Mouse (Mus musculus) lung, embryonic 16.5 days (tissue): Measurements from ENCODE around the gene Slc27a1. TPM values are rescaled to one million over a fixed set of nuclear protein-coding genes. Genes with fewer than 3 reads are reported as not detected.
A peak's percentile ranks its signal among the peaks of the same experiment; 100 is the strongest.

ENCODE experiments used
- ATAC-seq: fragments of 200-750 bp; cut with Nextera tagmentation; 2 replicates; pipeline ENCODE4 v1.8.0; 2017; ENCODE audit warnings: low read depth, mild to moderate bottlenecking, moderate library complexity
- H3K27ac ChIP-seq: fragments of 300-500 bp; sonication (generic); 2 replicates; pipeline ENCODE4 v1.5.1; 2014; ENCODE audit warnings: mild to moderate bottlenecking, control low read depth, low read length
- H3K27me3 ChIP-seq: fragments of 300-500 bp; sonication (generic); 2 replicates; pipeline ENCODE4 v1.6.1; 2014; ENCODE audit warnings: low read depth, low read length, mixed read lengths; ENCODE audit not compliant: control insufficient read depth, insufficient read depth
- H3K36me3 ChIP-seq: fragments of 300-500 bp; sonication (generic); 2 replicates; pipeline ENCODE4 v1.6.1; 2014; ENCODE audit warnings: low read length; ENCODE audit not compliant: control insufficient read depth, insufficient read depth
- H3K4me1 ChIP-seq: fragments of 300-500 bp; sonication (generic); replicated peaks from 2 replicates; pipeline ENCODE4 v1.6.1; 2014; ENCODE audit warnings: low read length, mixed read lengths; ENCODE audit not compliant: control insufficient read depth, insufficient read depth
- H3K4me2 ChIP-seq: fragments of 300-500 bp; sonication (generic); 2 replicates; pipeline ENCODE4 v1.6.1; 2014; ENCODE audit warnings: low read depth, low read length, control low read depth
- H3K4me3 ChIP-seq: fragments of 300-500 bp; sonication (generic); 2 replicates; pipeline ENCODE4 v1.5.1; 2014; ENCODE audit warnings: mild to moderate bottlenecking, low read length, control low read depth
- H3K9ac ChIP-seq: fragments of 300-500 bp; sonication (generic); 2 replicates; pipeline ENCODE4 v1.6.1; 2014; ENCODE audit warnings: low read length, control low read depth
- H3K9me3 ChIP-seq: fragments of 300-500 bp; sonication (generic); 2 replicates; pipeline ENCODE4 v1.6.1; 2016; ENCODE audit warnings: low read length; ENCODE audit not compliant: control insufficient read depth
- WGBS: fragments of 180-500 bp; shearing (Covaris S2); extraction: QIAGEN DNeasy Blood & Tissue Kit; methylation state at CpG from one replicate; pipeline ENCODE4 v1.1.7; 2014; 5-methylcytosine and 5-hydroxymethylcytosine counted together
- polyA plus RNA-seq: library from polyadenylated mRNA; unstranded; fragments of >200 nt; fragmentation: Nextera tagmentation; extraction: Ambion mirVana; gene quantifications from 2 replicates; pipeline ENCODE4 v1.2.1, GENCODE M21; 2015

Gene Slc27a1
- polyA plus RNA-seq, 1 experiment from 2014 or later = 39.5 TPM

- no peak overlapping the region for H3K4me3 ChIP-seq
- no peaks in the 10 kb centered on the region for H3K4me1 ChIP-seq
- no peak overlapping the region for H3K27ac ChIP-seq
- no peak overlapping the region for H3K4me2 ChIP-seq
- peaks cover 64% of the 10 kb centered on the region for H3K36me3 ChIP-seq
- no peaks in the 10 kb centered on the region for H3K27me3 ChIP-seq
- 97% methylated on average over 2 of the region's 2 CpGs for WGBS
- peaks cover 9% of the 10 kb centered on the region for H3K9me3 ChIP-seq
- no peak for ATAC-seq
- H3K9ac ChIP-seq = no peak overlapping the region
Observed at GRCm38 (mm10) chr8:71619786-71620185, 51.1 kb downstream of the Slc27a1 start.

GRCm38 (mm10) chr8:71625088-71625487 is 56.4 kb downstream of the Slc27a1 start:
- ATAC-seq = no peak
- no peak overlapping the region for H3K4me3 ChIP-seq
- peaks cover 23% of the 10 kb centered on the region for H3K4me1 ChIP-seq
- H3K36me3 ChIP-seq = peaks cover 36% of the 10 kb centered on the region
- WGBS = 85% methylated on average over 1 of the region's 1 CpGs
- H3K9me3 ChIP-seq = peaks cover 9% of the 10 kb centered on the region
- H3K9ac ChIP-seq = no peak overlapping the region
- H3K27ac ChIP-seq = no peak overlapping the region
- H3K27me3 ChIP-seq = peaks cover under 1% of the 10 kb centered on the region; the same call in 1 of the 2 replicates
- H3K4me2 ChIP-seq = no peak overlapping the region

GRCm38 (mm10) chr8:71626753-71627152 is 58.1 kb downstream of the Slc27a1 start:
- peaks cover 5% of the 10 kb centered on the region; the same call in 1 of the 2 replicates for H3K27me3 ChIP-seq
- H3K27ac ChIP-seq = peak overlapping the region; percentile 77; the same call in 1 of the 2 replicates

GRCm38 (mm10) chr8:71627265-71628099 is 58.8 kb downstream of the Slc27a1 start:
- H3K9ac ChIP-seq = peak overlapping the region; percentile 37; the same call in 1 of the 2 replicates
- 41% methylated on average over 9 of the region's 9 CpGs for WGBS

More at GRCm38 (mm10) chr8:71626753-71627152, 58.1 kb downstream of the Slc27a1 start:
- ATAC-seq = no peak
- Histone ChIP-seq H3K4me3 (no peak overlapping the region), H3K4me2 (no peak overlapping the region), H3K9ac (no peak overlapping the region), H3K36me3 (peaks cover 24% of the 10 kb centered on the region), H3K9me3 (peaks cover 9% of the 10 kb centered on the region), H3K4me1 (peaks cover 23% of the 10 kb centered on the region)
- WGBS = 82% methylated on average over 9 of the region's 9 CpGs

GRCm38 (mm10) chr8:71628396-71629095 is 59.9 kb downstream of the Slc27a1 start:
- H3K27ac ChIP-seq = peak overlapping the region; percentile 77
- WGBS = 6% methylated on average over 16 of the region's 16 CpGs
- no peak for ATAC-seq

More at GRCm38 (mm10) chr8:71627265-71628099, 58.8 kb downstream of the Slc27a1 start:
- Histone ChIP-seq H3K9me3 (peaks cover 4% of the 10 kb centered on the region), H3K36me3 (peaks cover 17% of the 10 kb centered on the region), H3K4me3 (no peak overlapping the region), H3K4me2 (no peak overlapping the region), H3K27me3 (peaks cover 5% of the 10 kb centered on the region; the same call in 1 of the 2 replicates), H3K27ac (peak overlapping the region; percentile 77), H3K4me1 (peaks cover 23% of the 10 kb centered on the region)
- ATAC-seq = no peak; the same call in 1 of the 2 replicates

GRCm38 (mm10) chr8:71629096-71629697 is 60.5 kb downstream of the Slc27a1 start:
- H3K36me3 ChIP-seq = peaks cover 4% of the 10 kb centered on the region; the same call in 1 of the 2 replicates
- peaks cover 8% of the 10 kb centered on the region; the same call in 1 of the 2 replicates for H3K27me3 ChIP-seq
- peak overlapping the region; percentile 59 for H3K4me3 ChIP-seq
- H3K4me2 ChIP-seq = peak overlapping the region; percentile 96
- ATAC-seq = peak; percentile 91
- H3K27ac ChIP-seq = peak overlapping the region; percentile 77
- H3K9ac ChIP-seq = peak overlapping the region; percentile 76
- WGBS = under 1% methylated on average over 54 of the region's 55 CpGs
- peaks cover 23% of the 10 kb centered on the region for H3K4me1 ChIP-seq
- H3K9me3 ChIP-seq = no peaks in the 10 kb centered on the region; the same call in 1 of the 2 replicates

More at GRCm38 (mm10) chr8:71628396-71629095, 59.9 kb downstream of the Slc27a1 start:
- H3K4me1 ChIP-seq = peaks cover 23% of the 10 kb centered on the region
- peaks cover 8% of the 10 kb centered on the region for H3K36me3 ChIP-seq
- H3K9ac ChIP-seq = peak overlapping the region; percentile 76
- H3K4me2 ChIP-seq = peak overlapping the region; percentile 96
- peaks cover 6% of the 10 kb centered on the region; the same call in 1 of the 2 replicates for H3K27me3 ChIP-seq
- H3K4me3 ChIP-seq = peak overlapping the region; percentile 59
- H3K9me3 ChIP-seq = no peaks in the 10 kb centered on the region; the same call in 1 of the 2 replicates

- H3K4me3 ChIP-seq = peak overlapping the region; percentile 59
- H3K4me1 ChIP-seq = peaks cover 23% of the 10 kb centered on the region
- 2% methylated on average over 25 of the region's 25 CpGs for WGBS
- H3K27ac ChIP-seq = no peak overlapping the region
- H3K27me3 ChIP-seq = peaks cover 8% of the 10 kb centered on the region; the same call in 1 of the 2 replicates
- H3K9me3 ChIP-seq = no peaks in the 10 kb centered on the region; the same call in 1 of the 2 replicates
- H3K4me2 ChIP-seq = peak overlapping the region; percentile 96
- H3K36me3 ChIP-seq = peaks cover under 1% of the 10 kb centered on the region; the same call in 1 of the 2 replicates
- H3K9ac ChIP-seq = peak overlapping the region; percentile 27
- ATAC-seq = peak; percentile 32
Observed at GRCm38 (mm10) chr8:71629781-71630212, 61.1 kb downstream of the Slc27a1 start.

- Histone ChIP-seq H3K27me3 (peaks cover 8% of the 10 kb centered on the region; the same call in 1 of the 2 replicates), H3K4me2 (no peak overlapping the region), H3K9ac (no peak overlapping the region), H3K4me3 (no peak overlapping the region), H3K9me3 (no peaks in the 10 kb centered on the region; the same call in 1 of the 2 replicates), H3K27ac (no peak overlapping the region), H3K36me3 (no peaks in the 10 kb centered on the region), H3K4me1 (peaks cover 23% of the 10 kb centered on the region)
- no peak for ATAC-seq
- 83% methylated on average over 6 of the region's 6 CpGs for WGBS
Observed at GRCm38 (mm10) chr8:71630761-71631160, 62.1 kb downstream of the Slc27a1 start.
